Mouse (Mus musculus): Measurements from ENCODE around the gene Tesmin. TPM values are rescaled to one million over a fixed set of nuclear protein-coding genes. Genes with fewer than 3 reads are reported as not detected.

Tesmin gene
- 0.27 and 0.36 TPM in 2 replicates for polyA plus RNA-seq (2015; fragmentation: Nextera tagmentation; extraction: Ambion mirVana)

DNA sequence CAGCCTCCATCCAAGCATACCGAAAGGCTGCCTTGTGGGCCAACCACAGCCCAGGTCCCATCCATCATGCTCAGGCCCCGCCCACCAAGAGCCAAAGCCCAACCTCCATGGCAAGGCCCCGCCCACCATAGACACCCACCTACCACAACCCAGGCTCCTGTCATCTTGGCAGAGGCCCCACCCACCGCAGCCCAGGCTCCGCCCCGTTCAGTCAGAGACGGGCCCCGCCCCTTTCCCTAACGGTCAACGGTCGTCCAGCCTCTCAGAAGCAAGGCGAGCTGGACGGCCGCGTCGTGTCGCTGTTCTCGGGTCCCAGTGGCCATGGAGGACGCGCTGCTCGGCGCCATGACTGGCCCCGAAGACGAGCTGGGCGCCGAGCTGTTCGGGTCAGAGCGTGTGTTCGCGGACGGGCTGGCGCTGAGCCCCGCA is at the start of gene Tesmin:
Gene Tesmin (plus strand): TSS at position 229 of the 429 bp plus-strand sequence.
- WGBS = 2% methylated on average over 33 of the region's 33 CpGs
- Histone ChIP-seq H3K4me1 (ENCODE audit: insufficient read depth, low read length) (peaks cover 6% of the 10 kb centered on the region), H3K4me3 (ENCODE audit: low read length) (peak within 1 kb of the TSS; percentile 50), H3K27ac (ENCODE audit: low read length) (no peak within 1 kb of the TSS), H3K4me2 (replicated peaks; ENCODE audit: low read depth, low read length) (peak within 1 kb of the TSS; percentile 87), H3K27me3 (ENCODE audit: insufficient read depth, low read length) (no peaks in the 10 kb centered on the region), H3K9me3 (ENCODE audit: low read length) (peaks cover 5% of the 10 kb centered on the region; the same call in 1 of the 2 replicates), H3K9ac (replicated peaks; ENCODE audit: low read length) (peak within 1 kb of the TSS; percentile 65), H3K36me3 (ENCODE audit: insufficient read depth, low read length) (peaks cover 8% of the 10 kb centered on the region; the same call in 1 of the 2 replicates)
- ATAC-seq (ENCODE audit: low FRiP score, low TSS enrichment) = peak; percentile 87

DNA sequence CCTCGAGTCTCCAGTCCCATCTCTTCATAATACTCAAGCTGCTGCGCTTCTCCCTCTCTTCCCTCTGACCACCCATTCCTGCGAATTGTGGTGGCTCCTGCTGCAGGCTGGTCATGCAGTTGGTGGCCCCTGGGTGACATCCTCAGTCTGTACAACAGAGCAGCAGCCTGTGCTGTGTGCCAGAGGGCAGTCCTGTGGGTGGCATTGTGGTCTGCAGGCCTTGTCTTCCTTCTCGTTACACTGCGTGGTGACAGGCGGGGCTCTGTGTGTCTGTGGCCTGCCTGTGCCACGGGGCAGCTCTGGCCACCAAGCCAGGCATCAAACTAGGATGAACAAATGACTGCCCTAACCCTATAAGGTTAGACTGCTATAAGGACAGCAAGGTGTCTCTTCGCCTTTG is 49.5 kb upstream of the Tesmin start:
- H3K4me2 ChIP-seq (replicated peaks; ENCODE audit: low read depth, low read length) = no peak overlapping the region
- no peaks in the 10 kb centered on the region for H3K27me3 ChIP-seq (ENCODE audit: insufficient read depth, low read length)
- WGBS = 90% methylated on average over 8 of the region's 8 CpGs
- H3K4me3 ChIP-seq (ENCODE audit: low read length) = no peak overlapping the region
- no peaks in the 10 kb centered on the region for H3K36me3 ChIP-seq (ENCODE audit: insufficient read depth, low read length)
- H3K9me3 ChIP-seq (ENCODE audit: low read length) = no peaks in the 10 kb centered on the region
- H3K27ac ChIP-seq (ENCODE audit: low read length) = no peak overlapping the region
- peaks cover 19% of the 10 kb centered on the region for H3K4me1 ChIP-seq (ENCODE audit: insufficient read depth, low read length)
- no peak overlapping the region for H3K9ac ChIP-seq (replicated peaks; ENCODE audit: low read length)
- ATAC-seq (ENCODE audit: low FRiP score, low TSS enrichment) = no peak

DNA sequence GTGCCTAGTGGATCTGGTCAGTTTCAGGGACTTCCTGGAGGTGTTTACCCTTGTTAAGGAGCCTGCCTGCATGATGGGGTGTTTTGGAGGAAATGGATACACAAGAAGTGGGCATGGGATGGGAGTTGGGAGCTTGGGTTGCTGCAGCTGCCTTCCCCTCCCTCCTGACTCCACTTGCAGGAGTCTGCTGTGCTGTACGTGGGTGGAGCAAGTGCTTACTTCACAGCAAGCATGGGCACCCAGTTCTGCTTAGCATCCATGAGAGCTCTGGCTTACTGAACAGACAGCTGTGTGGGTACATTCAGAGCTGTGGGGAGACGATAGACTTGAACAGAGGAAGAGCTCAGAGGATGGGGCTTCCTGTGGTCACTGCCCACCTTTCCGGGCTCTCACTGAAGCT is 47.6 kb upstream of the Tesmin start:
- Histone ChIP-seq H3K4me1 (ENCODE audit: insufficient read depth, low read length) (peaks cover 19% of the 10 kb centered on the region), H3K27ac (ENCODE audit: low read length) (no peak overlapping the region), H3K27me3 (ENCODE audit: insufficient read depth, low read length) (no peaks in the 10 kb centered on the region), H3K4me2 (replicated peaks; ENCODE audit: low read depth, low read length) (no peak overlapping the region), H3K9me3 (ENCODE audit: low read length) (no peaks in the 10 kb centered on the region), H3K36me3 (ENCODE audit: insufficient read depth, low read length) (no peaks in the 10 kb centered on the region), H3K9ac (replicated peaks; ENCODE audit: low read length) (no peak overlapping the region), H3K4me3 (ENCODE audit: low read length) (no peak overlapping the region)
- no peak for ATAC-seq (ENCODE audit: low FRiP score, low TSS enrichment)
- WGBS = 76% methylated on average over 3 of the region's 3 CpGs

DNA sequence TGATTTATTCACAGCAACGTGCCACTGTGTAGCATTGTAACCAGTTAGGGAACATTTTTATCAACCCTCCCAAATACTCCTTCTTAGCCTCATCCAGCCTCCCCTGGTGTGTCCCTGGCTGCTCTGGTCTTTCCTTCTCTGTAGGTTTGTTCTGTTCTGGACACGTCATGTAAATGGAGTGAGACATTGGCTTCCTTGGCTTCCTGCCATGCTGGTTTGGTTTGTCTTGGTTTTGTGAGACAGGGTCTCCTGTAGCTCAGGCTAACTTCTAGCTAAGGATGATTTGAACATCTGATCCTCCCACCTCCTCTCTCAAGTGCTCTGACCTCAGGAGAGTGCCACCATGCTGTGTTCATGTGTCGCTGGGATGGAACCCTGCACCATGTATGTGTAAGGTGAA is 44.7 kb upstream of the Tesmin start:
- Histone ChIP-seq H3K27me3 (ENCODE audit: insufficient read depth, low read length) (no peaks in the 10 kb centered on the region), H3K27ac (ENCODE audit: low read length) (peak overlapping the region; percentile 78; the same call in 1 of the 2 replicates), H3K36me3 (ENCODE audit: insufficient read depth, low read length) (peaks cover 3% of the 10 kb centered on the region; the same call in 1 of the 2 replicates), H3K9me3 (ENCODE audit: low read length) (0 out of 2 replicates have a peak, but pooled peaks cover 3% of the 10 kb centered on the region), H3K4me1 (ENCODE audit: insufficient read depth, low read length) (peaks cover 19% of the 10 kb centered on the region), H3K9ac (replicated peaks; ENCODE audit: low read length) (no peak overlapping the region), H3K4me3 (ENCODE audit: low read length) (no peak overlapping the region), H3K4me2 (replicated peaks; ENCODE audit: low read depth, low read length) (no peak overlapping the region)
- WGBS = 58% methylated on average over 3 of the region's 3 CpGs
- no peak for ATAC-seq (ENCODE audit: low FRiP score, low TSS enrichment)

DNA sequence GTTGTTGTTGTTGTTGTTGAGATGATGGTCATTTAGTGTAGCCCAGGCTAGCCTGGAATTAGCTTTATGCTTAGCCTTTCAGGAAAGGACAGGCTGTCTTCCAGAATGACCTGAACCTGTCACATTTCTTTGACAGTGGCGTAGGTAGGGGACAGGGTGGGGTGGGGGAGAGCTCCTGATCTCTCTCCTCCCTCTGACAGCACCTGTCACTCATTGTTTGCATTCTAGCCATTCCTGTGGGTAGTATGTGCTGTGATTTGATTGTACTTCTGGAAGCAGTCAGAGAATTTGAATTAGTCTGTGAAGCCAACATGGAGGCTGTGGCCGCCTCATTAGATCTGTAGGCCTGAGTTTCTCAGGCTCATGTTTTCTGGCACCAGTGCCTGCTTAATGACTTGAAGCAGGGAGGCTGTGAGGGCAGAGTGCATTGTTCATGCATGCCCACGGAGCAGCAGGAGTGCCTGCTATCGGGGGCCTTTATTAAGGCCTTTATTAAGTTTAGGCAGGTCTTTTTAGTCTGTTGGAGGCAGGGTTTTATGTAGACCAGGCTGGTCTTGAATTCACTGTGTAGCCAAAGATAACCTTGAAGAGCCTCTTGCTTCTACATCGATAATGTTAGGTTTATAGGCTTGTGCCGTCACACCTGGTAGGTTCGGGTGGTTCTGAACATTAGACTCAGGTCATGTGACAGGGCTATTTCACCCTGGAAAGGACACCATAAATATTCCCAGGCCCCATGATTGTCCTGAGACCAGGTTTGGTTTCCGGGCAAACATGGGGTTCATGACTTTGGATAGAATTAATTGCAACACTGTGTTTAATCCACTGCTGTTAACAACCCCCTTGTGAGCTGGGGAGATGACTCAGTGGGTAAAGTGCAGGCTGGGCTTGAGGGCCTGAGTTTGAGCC is 43.8 kb upstream of the Tesmin start:
- peaks cover 7% of the 10 kb centered on the region; the same call in 1 of the 2 replicates for H3K36me3 ChIP-seq (ENCODE audit: insufficient read depth, low read length)
- H3K4me3 ChIP-seq (ENCODE audit: low read length) = no peak overlapping the region
- H3K27me3 ChIP-seq (ENCODE audit: insufficient read depth, low read length) = no peaks in the 10 kb centered on the region
- no peak overlapping the region for H3K4me2 ChIP-seq (replicated peaks; ENCODE audit: low read depth, low read length)
- peak overlapping the region; percentile 78 for H3K27ac ChIP-seq (ENCODE audit: low read length)
- 50% methylated on average over 8 of the region's 8 CpGs for WGBS
- 0 out of 2 replicates have a peak overlapping the region, but pooled peaks have one; percentile 8 for H3K9ac ChIP-seq (replicated peaks; ENCODE audit: low read length)
- ATAC-seq (ENCODE audit: low FRiP score, low TSS enrichment) = peak; percentile 77
- 0 out of 2 replicates have a peak, but pooled peaks cover 3% of the 10 kb centered on the region for H3K9me3 ChIP-seq (ENCODE audit: low read length)
- H3K4me1 ChIP-seq (ENCODE audit: insufficient read depth, low read length) = peaks cover 17% of the 10 kb centered on the region

DNA sequence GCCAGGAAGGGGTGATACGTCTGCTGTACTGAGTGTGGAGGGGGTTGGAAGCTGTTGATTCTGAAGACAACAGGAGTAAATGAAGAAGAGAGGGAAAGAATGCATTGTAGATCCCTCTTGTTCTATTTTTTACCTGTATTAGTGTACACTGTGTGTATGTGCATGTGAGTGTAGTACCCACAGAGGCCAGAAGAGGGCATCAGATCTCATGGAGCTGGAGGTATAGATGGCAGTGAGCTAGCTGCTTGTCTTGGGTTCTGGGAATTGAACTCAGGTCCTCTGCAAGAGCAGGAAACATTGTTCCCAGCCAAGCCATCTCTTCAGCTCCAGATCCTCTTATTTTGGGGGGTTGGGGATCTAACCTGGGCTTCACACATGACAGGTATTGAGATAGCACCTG is 40.9 kb upstream of the Tesmin start:
- Histone ChIP-seq H3K36me3 (ENCODE audit: insufficient read depth, low read length) (peaks cover 12% of the 10 kb centered on the region; the same call in 1 of the 2 replicates), H3K27ac (ENCODE audit: low read length) (no peak overlapping the region), H3K4me3 (ENCODE audit: low read length) (no peak overlapping the region), H3K9ac (replicated peaks; ENCODE audit: low read length) (no peak overlapping the region), H3K27me3 (ENCODE audit: insufficient read depth, low read length) (no peaks in the 10 kb centered on the region), H3K9me3 (ENCODE audit: low read length) (0 out of 2 replicates have a peak, but pooled peaks cover 3% of the 10 kb centered on the region), H3K4me2 (replicated peaks; ENCODE audit: low read depth, low read length) (no peak overlapping the region), H3K4me1 (ENCODE audit: insufficient read depth, low read length) (peaks cover 16% of the 10 kb centered on the region)
- 96% methylated on average over 1 of the region's 1 CpGs for WGBS
- no peak for ATAC-seq (ENCODE audit: low FRiP score, low TSS enrichment)

DNA sequence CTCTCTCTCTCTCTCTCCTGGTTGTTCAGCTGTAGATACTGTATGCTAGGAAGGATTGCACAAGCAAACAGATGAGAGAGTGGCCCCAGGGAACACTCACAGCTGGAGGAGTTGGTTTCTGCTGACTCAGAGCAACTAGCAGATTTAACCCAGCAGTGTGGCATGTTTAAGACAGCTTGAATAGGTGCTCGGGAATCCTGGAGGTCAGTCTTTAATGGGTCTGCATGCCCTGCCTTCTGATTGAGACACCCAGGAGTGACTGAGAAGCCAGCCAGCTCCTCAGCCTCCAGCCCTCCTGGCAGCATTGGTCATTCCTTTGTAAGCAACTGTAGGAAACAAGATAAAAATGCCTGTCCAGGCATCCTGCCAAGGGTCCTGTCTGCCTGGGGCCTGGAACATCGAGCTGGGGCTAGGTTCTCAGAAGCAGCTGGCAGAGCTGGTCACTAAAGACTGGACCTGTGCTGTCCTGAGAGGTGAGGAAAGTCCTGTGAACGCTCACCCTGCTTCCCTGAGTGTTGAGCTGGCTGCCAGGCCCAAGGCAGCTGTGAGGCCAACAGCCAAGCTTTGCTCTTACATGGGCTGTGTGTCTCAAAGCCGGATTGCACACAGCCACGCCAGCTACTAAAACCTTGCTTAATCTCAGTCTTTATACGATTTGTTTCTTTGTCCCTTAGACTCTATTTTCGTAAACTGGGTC is 35.1 kb upstream of the Tesmin start:
- H3K4me2 ChIP-seq (replicated peaks; ENCODE audit: low read depth, low read length) = no peak overlapping the region
- H3K27me3 ChIP-seq (ENCODE audit: insufficient read depth, low read length) = no peaks in the 10 kb centered on the region
- H3K4me1 ChIP-seq (ENCODE audit: insufficient read depth, low read length) = no peaks in the 10 kb centered on the region
- WGBS = 58% methylated on average over 7 of the region's 7 CpGs
- H3K9me3 ChIP-seq (ENCODE audit: low read length) = no peaks in the 10 kb centered on the region
- H3K9ac ChIP-seq (replicated peaks; ENCODE audit: low read length) = no peak overlapping the region
- ATAC-seq (ENCODE audit: low FRiP score, low TSS enrichment) = peak; percentile 54; the same call in 1 of the 2 replicates
- H3K36me3 ChIP-seq (ENCODE audit: insufficient read depth, low read length) = peaks cover 24% of the 10 kb centered on the region
- H3K4me3 ChIP-seq (ENCODE audit: low read length) = no peak overlapping the region
- no peak overlapping the region for H3K27ac ChIP-seq (ENCODE audit: low read length)

DNA sequence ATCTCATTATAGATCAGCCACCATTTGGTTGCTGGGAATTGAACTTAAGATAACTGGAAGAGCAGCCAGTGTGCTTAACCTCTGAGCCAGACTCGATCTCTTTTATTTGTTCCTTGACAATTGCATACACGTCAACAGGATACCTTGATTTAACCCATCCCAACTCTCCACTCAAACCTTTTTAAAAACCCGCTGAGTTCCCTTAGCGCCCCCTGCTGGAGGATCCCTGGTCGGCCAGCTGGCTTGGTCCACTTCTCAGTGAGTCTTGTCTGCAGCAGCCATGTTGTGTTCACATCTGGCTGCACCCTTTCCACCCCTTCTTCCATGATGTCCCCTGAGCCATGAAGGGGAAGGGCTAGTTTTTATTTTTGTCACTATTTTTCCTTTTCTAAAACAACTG is 33.6 kb upstream of the Tesmin start:
- Histone ChIP-seq H3K9me3 (ENCODE audit: low read length) (no peaks in the 10 kb centered on the region), H3K4me1 (ENCODE audit: insufficient read depth, low read length) (no peaks in the 10 kb centered on the region), H3K9ac (replicated peaks; ENCODE audit: low read length) (no peak overlapping the region), H3K36me3 (ENCODE audit: insufficient read depth, low read length) (peaks cover 21% of the 10 kb centered on the region), H3K27ac (ENCODE audit: low read length) (no peak overlapping the region), H3K4me3 (ENCODE audit: low read length) (no peak overlapping the region), H3K4me2 (replicated peaks; ENCODE audit: low read depth, low read length) (no peak overlapping the region), H3K27me3 (ENCODE audit: insufficient read depth, low read length) (no peaks in the 10 kb centered on the region)
- 65% methylated on average over 5 of the region's 5 CpGs for WGBS
- no peak for ATAC-seq (ENCODE audit: low FRiP score, low TSS enrichment)

DNA sequence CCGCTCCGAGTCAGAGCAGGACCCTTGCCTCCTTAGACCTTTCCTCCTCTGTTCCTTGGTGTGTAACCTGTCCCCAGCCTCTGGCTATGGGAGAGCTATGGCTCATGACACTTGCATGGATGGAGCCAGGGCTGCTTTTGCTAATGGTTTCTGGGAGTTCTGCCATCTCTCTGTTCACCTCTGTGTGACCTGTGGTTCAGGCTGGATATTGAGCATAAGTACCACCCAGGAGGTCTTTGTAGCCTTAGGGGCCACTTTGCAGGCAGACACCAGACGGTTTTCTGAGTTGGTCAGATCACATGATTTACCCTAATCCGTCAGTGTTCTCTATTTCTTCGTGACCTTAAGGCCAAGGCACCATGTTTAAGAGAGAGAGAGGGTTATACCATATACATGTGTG is 32.1 kb upstream of the Tesmin start:
- ATAC-seq (ENCODE audit: low FRiP score, low TSS enrichment) = no peak
- Histone ChIP-seq H3K36me3 (ENCODE audit: insufficient read depth, low read length) (peaks cover 21% of the 10 kb centered on the region), H3K9me3 (ENCODE audit: low read length) (no peaks in the 10 kb centered on the region), H3K27me3 (ENCODE audit: insufficient read depth, low read length) (no peaks in the 10 kb centered on the region), H3K4me3 (ENCODE audit: low read length) (no peak overlapping the region), H3K27ac (ENCODE audit: low read length) (no peak overlapping the region), H3K4me2 (replicated peaks; ENCODE audit: low read depth, low read length) (no peak overlapping the region), H3K4me1 (ENCODE audit: insufficient read depth, low read length) (no peaks in the 10 kb centered on the region), H3K9ac (replicated peaks; ENCODE audit: low read length) (no peak overlapping the region)
- WGBS = 79% methylated on average over 5 of the region's 5 CpGs

Data from kidney, embryonic 16.5 days (tissue).